In the genomic region with DNA sequence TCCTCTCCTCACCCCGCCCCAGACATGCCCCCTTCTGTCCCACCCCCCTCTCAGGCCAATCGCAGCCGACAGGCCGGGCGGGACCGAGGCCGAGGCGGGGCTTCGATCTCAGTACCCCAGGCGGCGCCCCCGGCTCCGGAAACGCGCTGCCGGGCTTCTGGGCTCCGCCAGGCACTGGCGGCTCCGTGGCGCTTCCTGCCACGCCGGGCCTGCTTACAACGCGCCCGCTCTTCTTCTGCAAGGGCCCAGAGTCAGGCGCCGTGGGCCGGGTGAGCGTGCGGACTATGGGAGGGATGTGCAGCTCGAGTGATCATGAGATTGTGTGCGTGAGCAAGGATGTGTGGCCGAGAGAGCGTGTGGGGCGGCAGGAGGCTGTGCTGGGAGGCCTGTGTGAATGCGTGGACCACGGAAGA, we compare ENCODE assay signal across 7 mouse cellular contexts. TPM values are rescaled to one million over a fixed set of nuclear protein-coding genes. Genes with fewer than 3 reads are reported as not detected.
DNase-seq lines count a peak whose midpoint lies in the region; ATAC-seq lines count a peak whose summit lies in the region.

A gene (plus strand): TSS at position 139 of the 413 bp plus-strand sequence.

- no peaks in the 10 kb centered on the region for H3K27me3 ChIP-seq in intestine, embryonic 15.5 days (replicated peaks)
- peaks cover 28% of the 10 kb centered on the region for H3K27me3 ChIP-seq in midbrain, embryonic 10.5 days (ENCODE audit: low read depth, poor library complexity, severe bottlenecking)

- no peaks in the 10 kb centered on the region for H3K4me1 ChIP-seq in intestine, embryonic 15.5 days (replicated peaks)
- H3K4me1 ChIP-seq in midbrain, embryonic 10.5 days = peaks cover 9% of the 10 kb centered on the region

- no peaks in the 10 kb centered on the region for H3K36me3 ChIP-seq in intestine, embryonic 15.5 days
- peaks cover 8% of the 10 kb centered on the region; the same call in 1 of the 2 replicates for H3K36me3 ChIP-seq in midbrain, embryonic 10.5 days

- peak; percentile 53 for DNase-seq in adipocyte (ENCODE audit: low spot score)
- peak; percentile 79 for DNase-seq in embryo, embryonic 10.5 days (ENCODE audit: low spot score)
- DNase-seq in gastrocnemius, postnatal 4 days (ENCODE audit: low spot score in 2 of 2) = peak; percentile 63 to 77
- DNase-seq in left cerebral cortex, postnatal 36 days (ENCODE audit: low spot score in 2 of 2) = peak; percentile 59 to 74
- DNase-seq in midbrain, embryonic 10.5 days (ENCODE audit: low spot score) = peak; percentile 76
- peak; percentile 25 for DNase-seq in spleen, adult 12 weeks (ENCODE audit: low spot score)

- H3K27ac ChIP-seq in intestine, embryonic 15.5 days = peak within 1 kb of the TSS; percentile 48; the same call in 1 of the 2 replicates
- peak within 1 kb of the TSS; percentile 90 for H3K27ac ChIP-seq in midbrain, embryonic 10.5 days (replicated peaks)

- peak within 1 kb of the TSS; percentile 63 for H3K4me3 ChIP-seq in intestine, embryonic 15.5 days (replicated peaks)
- peak within 1 kb of the TSS; percentile 65 for H3K4me3 ChIP-seq in midbrain, embryonic 10.5 days

- no peaks in the 10 kb centered on the region for H3K9me3 ChIP-seq in intestine, embryonic 15.5 days
- H3K9me3 ChIP-seq in midbrain, embryonic 10.5 days (replicated peaks) = no peaks in the 10 kb centered on the region

- peak within 1 kb of the TSS; percentile 55 for H3K4me2 ChIP-seq in intestine, embryonic 15.5 days (replicated peaks)

- intact Hi-C loops in left cerebral cortex, postnatal 36 days (cut with DNase I) = loop anchor here (10.0 kb wide), 1 partner anchor 152 kb away; no protein-coding TSS in a partner anchor

- 11% methylated on average over 35 of the region's 37 CpGs for WGBS in intestine, embryonic 15.5 days
- 18% methylated on average over 37 of the region's 37 CpGs for WGBS in midbrain, embryonic 10.5 days

- peak within 1 kb of the TSS; percentile 59 for H3K9ac ChIP-seq in intestine, embryonic 15.5 days

- ATAC-seq in intestine, embryonic 15.5 days = peak; percentile 98

RNA-seq across cellular contexts. Expression of the gene that starts here (rescaled TPM):
- total RNA-seq in gastrocnemius, postnatal 4 days (2021) = 10 to 100 TPM; 24.3 to 26.3 TPM
- 9.9 and 10.2 TPM in 2 replicates for polyA plus RNA-seq in intestine, embryonic 15.5 days (2015; fragmentation: Nextera tagmentation; extraction: Ambion mirVana)
- total RNA-seq in left cerebral cortex, postnatal 36 days (2021) = 10 to 100 TPM; 17.7 to 20.3 TPM
- 15.3 and 16.3 TPM in 2 replicates for polyA plus RNA-seq in midbrain, embryonic 10.5 days (2016; fragmentation: Nextera tagmentation; extraction: Ambion mirVana)

Comparison
In these comparisons a context has a peak if more than half of its experiments do, and no peak if none do; other contexts are left out.
1. Peak in every context shown above with its lines: DNase-seq, ATAC-seq, H3K4me3 ChIP-seq and H3K27ac ChIP-seq.
2. DNase-seq: peak in every context shown above with its lines; median percentile 79 in embryo, embryonic 10.5 days; 76 in midbrain, embryonic 10.5 days; 70 in gastrocnemius, postnatal 4 days; 66 in left cerebral cortex, postnatal 36 days; 53 in adipocyte; 25 in spleen, adult 12 weeks.